In genomic region chr12:12254139-12254538, GRCm38 (mm10) we compare ENCODE assay signal across 18 mouse cellular contexts. TPM values are rescaled to one million over a fixed set of nuclear protein-coding genes. Genes with fewer than 3 reads are reported as not detected.
DNase-seq lines count a peak whose midpoint lies in the region; ATAC-seq and TF ChIP-seq lines count a peak whose summit lies in the region.
"Had no signal": no experiment of that assay in that cellular context is flagged by ENCODE, and none has a peak within 500 bp of the region (broad histone marks: within the 10 kb centered on the region; RNA-seq: fewer than 3 reads in every experiment).

No protein-coding gene starts in this region.

- TF ChIP-seq POLR2A in brain, embryonic 14.5 days (IDR thresholded peaks at IDR 0.05; ENCODE audit: borderline replicate concordance, extremely low read depth, insufficient read depth, insufficient read length, poor library complexity, severe bottlenecking), result no peak

- H3K36me3 ChIP-seq in forebrain, embryonic 14.5 days (ENCODE audit: control insufficient read depth, insufficient read depth, low read length), result no peaks in the 10 kb centered on the region
- no peaks in the 10 kb centered on the region for H3K36me3 ChIP-seq in forebrain, embryonic 11.5 days (ENCODE audit: control insufficient read depth, insufficient read depth, low read length)
- H3K36me3 ChIP-seq in midbrain, embryonic 11.5 days (ENCODE audit: control insufficient read depth, insufficient read depth, low read length), result no peaks in the 10 kb centered on the region
- no peaks in the 10 kb centered on the region for H3K36me3 ChIP-seq in midbrain, embryonic 10.5 days
- H3K36me3 ChIP-seq in forebrain, postnatal 0 days (ENCODE audit: insufficient read depth), result no peaks in the 10 kb centered on the region
- H3K36me3 ChIP-seq: embryonic facial prominence, embryonic 10.5 days; heart, embryonic 13.5 days had no signal

- TF ChIP-seq CTCF in brain, embryonic 14.5 days (IDR thresholded peaks at IDR 0.05; ENCODE audit: borderline replicate concordance, extremely low read depth, insufficient read depth, insufficient read length), result no peak
- TF ChIP-seq CTCF in forebrain, postnatal 0 days (IDR thresholded peaks at IDR 0.05; ENCODE audit: low read depth), result no peak

- peak overlapping the region; percentile 35; the same call in 1 of the 2 replicates for H3K27ac ChIP-seq in forebrain, embryonic 14.5 days (ENCODE audit: low read depth, low read length)
- no peak overlapping the region for H3K27ac ChIP-seq in forebrain, embryonic 11.5 days (ENCODE audit: low read depth, low read length)
- no peak overlapping the region for H3K27ac ChIP-seq in midbrain, embryonic 11.5 days (ENCODE audit: low read depth, low read length)
- no peak overlapping the region for H3K27ac ChIP-seq in midbrain, embryonic 10.5 days (replicated peaks)
- H3K27ac ChIP-seq in forebrain, postnatal 0 days (ENCODE audit: low read depth, low read length), result peak overlapping the region; percentile 71
- H3K27ac ChIP-seq: embryonic facial prominence, embryonic 10.5 days; gastrocnemius, adult 2 months; heart, embryonic 13.5 days had no signal

- no peaks in the 10 kb centered on the region for H3K9me3 ChIP-seq in forebrain, embryonic 14.5 days (replicated peaks; ENCODE audit: control insufficient read depth, low read length)
- no peaks in the 10 kb centered on the region for H3K9me3 ChIP-seq in forebrain, embryonic 11.5 days (ENCODE audit: control insufficient read depth, low read length)
- H3K9me3 ChIP-seq in midbrain, embryonic 11.5 days (ENCODE audit: control insufficient read depth, low read length), result no peaks in the 10 kb centered on the region
- H3K9me3 ChIP-seq in midbrain, embryonic 10.5 days (replicated peaks), result no peaks in the 10 kb centered on the region
- H3K9me3 ChIP-seq in forebrain, postnatal 0 days (ENCODE audit: low read length), result no peaks in the 10 kb centered on the region
- H3K9me3 ChIP-seq: embryonic facial prominence, embryonic 10.5 days; heart, embryonic 13.5 days had no signal

- 67% methylated on average over 4 of the region's 4 CpGs for WGBS in forebrain, embryonic 14.5 days
- WGBS in forebrain, embryonic 11.5 days, result 87% methylated on average over 4 of the region's 4 CpGs
- WGBS in midbrain, embryonic 11.5 days, result 84% methylated on average over 4 of the region's 4 CpGs
- WGBS in midbrain, embryonic 10.5 days, result 92% methylated on average over 4 of the region's 4 CpGs
- 54% methylated on average over 4 of the region's 4 CpGs for WGBS in forebrain, postnatal 0 days

- DNase-seq in forebrain, embryonic 14.5 days (ENCODE audit: low spot score), result peak; percentile 74
- no peak for DNase-seq in forebrain, embryonic 11.5 days (ENCODE audit: low spot score)
- peak; percentile 21 for DNase-seq in midbrain, embryonic 11.5 days (ENCODE audit: low spot score, missing footprints)
- DNase-seq in midbrain, embryonic 10.5 days (ENCODE audit: low spot score), result no peak
- peak; percentile 87 for DNase-seq in brain, embryonic 14.5 days (ENCODE audit: low read depth)
- peak; percentile 62 for DNase-seq in forebrain, postnatal 0 days
- DNase-seq: adrenal gland, adult 8-10 months; adrenal gland, postnatal 36 days; cerebellum, adult 11-12 months; cerebellum, adult 9-10 months; gastrocnemius, adult 2 months; gastrocnemius, postnatal 25 days; heart, postnatal 36 days had no signal

- ATAC-seq in forebrain, embryonic 14.5 days, result peak; percentile 91
- ATAC-seq in forebrain, embryonic 11.5 days (replicated peaks; ENCODE audit: low FRiP score), result no peak
- no peak for ATAC-seq in midbrain, embryonic 11.5 days (ENCODE audit: low FRiP score)
- peak; percentile 79 for ATAC-seq in forebrain, postnatal 0 days
- no peak for ATAC-seq in erythroblast, adult 5-6 weeks (replicated peaks; ENCODE audit: low FRiP score, poor library complexity, severe bottlenecking)
- ATAC-seq: hindbrain, embryonic 16.5 days had no signal

- no peak overlapping the region for H3K4me2 ChIP-seq in forebrain, embryonic 14.5 days (ENCODE audit: low read length)
- no peak overlapping the region for H3K4me2 ChIP-seq in forebrain, embryonic 11.5 days (ENCODE audit: low read depth, low read length, severe bottlenecking)
- H3K4me2 ChIP-seq in midbrain, embryonic 11.5 days, result no peak overlapping the region
- H3K4me2 ChIP-seq in forebrain, postnatal 0 days (ENCODE audit: low read depth), result no peak overlapping the region
- H3K4me2 ChIP-seq: heart, embryonic 13.5 days had no signal

- H3K27me3 ChIP-seq in forebrain, embryonic 14.5 days (replicated peaks; ENCODE audit: control insufficient read depth, insufficient read depth, low read length), result no peaks in the 10 kb centered on the region
- H3K27me3 ChIP-seq in forebrain, embryonic 11.5 days (ENCODE audit: control insufficient read depth, insufficient read depth, low read length), result no peaks in the 10 kb centered on the region
- no peaks in the 10 kb centered on the region for H3K27me3 ChIP-seq in midbrain, embryonic 11.5 days (ENCODE audit: control insufficient read depth, insufficient read depth, low read length)
- H3K27me3 ChIP-seq in midbrain, embryonic 10.5 days (ENCODE audit: low read depth, poor library complexity, severe bottlenecking), result no peaks in the 10 kb centered on the region
- H3K27me3 ChIP-seq in forebrain, postnatal 0 days (ENCODE audit: insufficient read depth, low read length), result no peaks in the 10 kb centered on the region
- H3K27me3 ChIP-seq: heart, embryonic 13.5 days had no signal

- no peak overlapping the region for H3K9ac ChIP-seq in forebrain, embryonic 14.5 days (ENCODE audit: low read length)
- H3K9ac ChIP-seq in forebrain, embryonic 11.5 days (ENCODE audit: low read length), result no peak overlapping the region
- H3K9ac ChIP-seq in midbrain, embryonic 11.5 days (ENCODE audit: low read length), result no peak overlapping the region
- no peak overlapping the region for H3K9ac ChIP-seq in forebrain, postnatal 0 days
- H3K9ac ChIP-seq: heart, embryonic 13.5 days had no signal

- no peak overlapping the region for H3K4me3 ChIP-seq in forebrain, embryonic 14.5 days (ENCODE audit: low read depth, low read length)
- no peak overlapping the region for H3K4me3 ChIP-seq in forebrain, embryonic 11.5 days (ENCODE audit: low read depth, low read length)
- no peak overlapping the region for H3K4me3 ChIP-seq in midbrain, embryonic 11.5 days (ENCODE audit: low read depth, low read length)
- H3K4me3 ChIP-seq in midbrain, embryonic 10.5 days, result no peak overlapping the region
- no peak overlapping the region for H3K4me3 ChIP-seq in forebrain, postnatal 0 days (ENCODE audit: low read depth, low read length)
- H3K4me3 ChIP-seq: embryonic facial prominence, embryonic 10.5 days; erythroblast, embryonic 14.5 days; gastrocnemius, adult 2 months; heart, embryonic 13.5 days had no signal

- no peaks in the 10 kb centered on the region; the same call in 1 of the 2 replicates for H3K4me1 ChIP-seq in forebrain, embryonic 14.5 days (ENCODE audit: control insufficient read depth, insufficient read depth, low read length)
- no peaks in the 10 kb centered on the region for H3K4me1 ChIP-seq in forebrain, embryonic 11.5 days (replicated peaks; ENCODE audit: control insufficient read depth, insufficient read depth, low read length)
- no peaks in the 10 kb centered on the region for H3K4me1 ChIP-seq in midbrain, embryonic 11.5 days (ENCODE audit: control insufficient read depth, insufficient read depth, low read length)
- no peaks in the 10 kb centered on the region for H3K4me1 ChIP-seq in midbrain, embryonic 10.5 days
- H3K4me1 ChIP-seq in forebrain, postnatal 0 days (ENCODE audit: insufficient read depth), result peaks cover 13% of the 10 kb centered on the region; the same call in 1 of the 2 replicates
- H3K4me1 ChIP-seq: embryonic facial prominence, embryonic 10.5 days had no signal

RNA-seq across cellular contexts. Expression of gene Fam49a, which starts 7.8 kb away (rescaled TPM):
- polyA plus RNA-seq in forebrain, embryonic 14.5 days (2014; fragmentation: Nextera tagmentation; extraction: Ambion mirVana), result 131 and 182 TPM in 2 replicates
- polyA plus RNA-seq in forebrain, embryonic 11.5 days (2014; fragmentation: Nextera tagmentation; extraction: Ambion mirVana), result 10.7 and 12.9 TPM in 2 replicates
- polyA plus RNA-seq in midbrain, embryonic 11.5 days (2014; fragmentation: Nextera tagmentation; extraction: Ambion mirVana), result 14.4 and 18.2 TPM in 2 replicates
- polyA plus RNA-seq in midbrain, embryonic 10.5 days (2016; fragmentation: Nextera tagmentation; extraction: Ambion mirVana), result 9.2 and 11.2 TPM in 2 replicates
- 24.6 and 28.4 TPM in 2 replicates for polyA plus RNA-seq in brain, embryonic 14.5 days (2012; rRNA removed)
- 202 and 242 TPM in 2 replicates for total RNA-seq in forebrain, postnatal 0 days (2014; rRNA removed)
- 120 and 127 TPM in 2 replicates for polyA plus RNA-seq in forebrain, postnatal 0 days (2015; fragmentation: Nextera tagmentation; extraction: Ambion mirVana)
- total RNA-seq in erythroblast, adult 5-6 weeks (2015; ENCODE audit: low replicate concordance), result 3.1 TPM in 2 replicates
- 1.8 and 8.4 TPM in 2 replicates for total RNA-seq in erythroblast, adult 5-6 weeks (2017; ENCODE audit: low replicate concordance)

Comparison
In these comparisons a context has a peak if more than half of its experiments do, and no peak if none do; other contexts are left out.
1. ATAC-seq: peak in forebrain, embryonic 14.5 days (single experiment) and forebrain, postnatal 0 days (single experiment); none in forebrain, embryonic 11.5 days (single experiment), midbrain, embryonic 11.5 days (single experiment) and erythroblast, adult 5-6 weeks (single experiment).
2. DNase-seq: peak in forebrain, embryonic 14.5 days (single experiment), midbrain, embryonic 11.5 days (single experiment), brain, embryonic 14.5 days (single experiment) and forebrain, postnatal 0 days (single experiment); none in forebrain, embryonic 11.5 days (single experiment) and midbrain, embryonic 10.5 days (single experiment).
3. H3K27ac ChIP-seq: peak in forebrain, embryonic 14.5 days (single experiment) and forebrain, postnatal 0 days (single experiment); none in forebrain, embryonic 11.5 days (single experiment), midbrain, embryonic 11.5 days (single experiment) and midbrain, embryonic 10.5 days (single experiment).